Mouse (Mus musculus) small intestine, adult 2 months (tissue): ENCODE results near the gene Gm17364.
A peak's percentile ranks its signal among the peaks of the same experiment; 100 is the strongest.

Experiments
- CTCF ChIP-seq: fragments of 200-500 bp; IDR thresholded peaks from 2 replicates; pipeline ENCODE4 v1.5.1; 2012; ENCODE audit warnings: low read depth, mild to moderate bottlenecking, control low read depth, inconsistent platforms, low read length, moderate library complexity, mixed read lengths; ENCODE audit not compliant: insufficient replicate concordance, insufficient read length; ENCODE audit errors: extremely low read depth
- POLR2A ChIP-seq: fragments of 200-500 bp; IDR thresholded peaks from 2 replicates; pipeline ENCODE4 v1.6.1; 2012; ENCODE audit warnings: low read depth, mild to moderate bottlenecking, control low read depth, inconsistent platforms, low read length, moderate library complexity

DNA sequence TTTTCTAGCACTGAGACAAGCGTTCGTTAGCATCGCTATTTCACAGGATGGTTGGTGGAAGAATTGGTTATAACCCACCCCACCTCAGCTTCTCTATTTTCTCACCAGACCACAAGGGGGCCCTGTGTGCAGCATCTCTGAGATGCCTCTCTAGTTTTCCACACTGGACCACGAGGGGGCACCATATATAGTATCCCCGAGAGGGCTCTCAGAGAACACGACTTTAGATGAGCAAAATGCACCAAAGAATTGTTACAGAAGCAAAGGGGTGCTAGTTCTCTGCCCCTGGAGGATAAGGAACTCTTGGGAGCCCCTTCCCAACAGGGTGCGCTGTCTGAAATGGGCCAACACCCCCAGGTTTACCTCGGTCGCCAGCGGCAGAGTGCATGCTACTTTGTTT lies 28.9 kb upstream of the Gm17364 start:
- TF ChIP-seq POLR2A (no peak), CTCF (peak; percentile 91; the same call in 1 of the 2 replicates)
